Mouse (Mus musculus) limb, embryonic 11.5 days (tissue): ENCODE measurements around the gene Wwox. TPM values are rescaled to one million over a fixed set of nuclear protein-coding genes. Genes with fewer than 3 reads are reported as not detected.

Experiments used
- ATAC-seq: fragments of 200-750 bp; cut with Nextera tagmentation; 2 replicates; pipeline ENCODE4 v1.8.0; 2017; ENCODE audit warnings: low read depth; ENCODE audit not compliant: insufficient number of reproducible peaks, low FRiP score, low TSS enrichment
- DNase-seq: peaks from one replicate; pipeline ENCODE4 v3.0.0-alpha.2; 2015; ENCODE audit warnings: low spot score
- H3K27ac ChIP-seq: fragments of 300-500 bp; sonication (generic); replicated peaks from 2 replicates; pipeline ENCODE4 v1.5.1; 2014; ENCODE audit warnings: low read depth, mild to moderate bottlenecking, low read length
- H3K27me3 ChIP-seq: fragments of 300-500 bp; sonication (generic); 2 replicates; pipeline ENCODE4 v1.6.1; 2014; ENCODE audit warnings: mild to moderate bottlenecking, low read length, mixed read lengths; ENCODE audit not compliant: control insufficient read depth, insufficient read depth
- H3K36me3 ChIP-seq: fragments of 300-500 bp; sonication (generic); 2 replicates; pipeline ENCODE4 v1.6.1; 2014; ENCODE audit warnings: mild to moderate bottlenecking, low read length, moderate library complexity, mixed read lengths; ENCODE audit not compliant: control insufficient read depth, insufficient read depth
- H3K4me1 ChIP-seq: fragments of 300-500 bp; sonication (generic); 2 replicates; pipeline ENCODE4 v1.6.1; 2014; ENCODE audit warnings: low read length, mixed read lengths; ENCODE audit not compliant: control insufficient read depth, insufficient read depth
- H3K4me2 ChIP-seq: fragments of 300-500 bp; sonication (generic); 2 replicates; pipeline ENCODE4 v1.6.1; 2014; ENCODE audit warnings: low read depth, mild to moderate bottlenecking, moderate library complexity; ENCODE audit not compliant: severe bottlenecking
- H3K4me3 ChIP-seq: fragments of 300-500 bp; sonication (generic); 2 replicates; pipeline ENCODE4 v1.5.1; 2014; ENCODE audit warnings: low read depth, low read length
- H3K9ac ChIP-seq: fragments of 300-500 bp; sonication (generic); 2 replicates; pipeline ENCODE4 v1.6.1; 2014; ENCODE audit warnings: mild to moderate bottlenecking, low read length
- H3K9me3 ChIP-seq: fragments of 300-500 bp; sonication (generic); 2 replicates; pipeline ENCODE4 v1.6.1; 2016; ENCODE audit warnings: low read length; ENCODE audit not compliant: control insufficient read depth
- WGBS: fragments of 180-500 bp; shearing (Covaris S2); extraction: QIAGEN DNeasy Blood & Tissue Kit; methylation state at CpG from one replicate; pipeline ENCODE4 v1.1.7; 2014; 5-methylcytosine and 5-hydroxymethylcytosine counted together
- polyA plus RNA-seq: library from polyadenylated mRNA; unstranded; fragments of >200 nt; fragmentation: Nextera tagmentation; extraction: Ambion mirVana; gene quantifications from 2 replicates; pipeline ENCODE4 v1.2.1, GENCODE M21; 2014

Gene Wwox
- polyA plus RNA-seq, 1 experiment from 2014 or later = 7.3 TPM

GRCm38 (mm10) chr8:114505351-114506347 is 66.2 kb downstream of the Wwox start:
- Histone ChIP-seq H3K36me3 (no peaks in the 10 kb centered on the region), H3K27me3 (no peaks in the 10 kb centered on the region), H3K4me1 (peaks cover 19% of the 10 kb centered on the region), H3K4me2 (no peak overlapping the region), H3K9ac (no peak overlapping the region), H3K27ac (no peak overlapping the region), H3K9me3 (no peaks in the 10 kb centered on the region), H3K4me3 (no peak overlapping the region)
- ATAC-seq = peak; percentile 15; the same call in 1 of the 2 replicates
- no peak for DNase-seq
- WGBS = 79% methylated on average over 18 of the region's 18 CpGs

GRCm38 (mm10) chr8:114507404-114507803 is 67.9 kb downstream of the Wwox start:
- peaks cover 24% of the 10 kb centered on the region for H3K4me1 ChIP-seq
- no peak for ATAC-seq
- H3K27ac ChIP-seq = no peak overlapping the region
- no peak overlapping the region for H3K4me2 ChIP-seq
- 87% methylated on average over 7 of the region's 7 CpGs for WGBS
- no peaks in the 10 kb centered on the region for H3K27me3 ChIP-seq
- H3K36me3 ChIP-seq = no peaks in the 10 kb centered on the region
- H3K4me3 ChIP-seq = no peak overlapping the region
- no peaks in the 10 kb centered on the region for H3K9me3 ChIP-seq
- H3K9ac ChIP-seq = no peak overlapping the region
- no peak for DNase-seq

DNA sequence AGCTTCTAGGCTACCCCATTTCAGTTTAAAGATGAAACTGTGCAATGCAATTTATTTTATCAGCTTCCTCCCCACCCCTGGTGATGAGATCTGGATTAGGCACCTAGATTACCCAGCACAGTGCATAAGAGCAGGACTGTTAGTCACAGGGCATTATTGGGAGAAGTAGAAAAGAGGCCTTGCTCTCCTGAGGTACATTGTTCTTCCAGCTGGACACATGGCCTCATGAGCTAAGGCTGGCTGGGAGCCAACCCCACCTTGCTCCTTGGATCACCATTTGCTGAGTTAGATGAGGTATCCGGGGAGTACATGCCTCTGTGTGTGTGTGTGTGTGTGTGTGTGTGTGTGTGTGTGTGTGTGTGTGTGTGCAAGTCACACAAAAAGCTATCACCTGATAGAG is 70.8 kb downstream of the Wwox start:
- DNase-seq = no peak
- Histone ChIP-seq H3K27ac (no peak overlapping the region), H3K9ac (no peak overlapping the region), H3K27me3 (no peaks in the 10 kb centered on the region), H3K36me3 (no peaks in the 10 kb centered on the region), H3K9me3 (no peaks in the 10 kb centered on the region), H3K4me2 (no peak overlapping the region), H3K4me1 (peaks cover 23% of the 10 kb centered on the region), H3K4me3 (no peak overlapping the region)
- WGBS = 88% methylated on average over 1 of the region's 1 CpGs
- ATAC-seq = no peak

DNA sequence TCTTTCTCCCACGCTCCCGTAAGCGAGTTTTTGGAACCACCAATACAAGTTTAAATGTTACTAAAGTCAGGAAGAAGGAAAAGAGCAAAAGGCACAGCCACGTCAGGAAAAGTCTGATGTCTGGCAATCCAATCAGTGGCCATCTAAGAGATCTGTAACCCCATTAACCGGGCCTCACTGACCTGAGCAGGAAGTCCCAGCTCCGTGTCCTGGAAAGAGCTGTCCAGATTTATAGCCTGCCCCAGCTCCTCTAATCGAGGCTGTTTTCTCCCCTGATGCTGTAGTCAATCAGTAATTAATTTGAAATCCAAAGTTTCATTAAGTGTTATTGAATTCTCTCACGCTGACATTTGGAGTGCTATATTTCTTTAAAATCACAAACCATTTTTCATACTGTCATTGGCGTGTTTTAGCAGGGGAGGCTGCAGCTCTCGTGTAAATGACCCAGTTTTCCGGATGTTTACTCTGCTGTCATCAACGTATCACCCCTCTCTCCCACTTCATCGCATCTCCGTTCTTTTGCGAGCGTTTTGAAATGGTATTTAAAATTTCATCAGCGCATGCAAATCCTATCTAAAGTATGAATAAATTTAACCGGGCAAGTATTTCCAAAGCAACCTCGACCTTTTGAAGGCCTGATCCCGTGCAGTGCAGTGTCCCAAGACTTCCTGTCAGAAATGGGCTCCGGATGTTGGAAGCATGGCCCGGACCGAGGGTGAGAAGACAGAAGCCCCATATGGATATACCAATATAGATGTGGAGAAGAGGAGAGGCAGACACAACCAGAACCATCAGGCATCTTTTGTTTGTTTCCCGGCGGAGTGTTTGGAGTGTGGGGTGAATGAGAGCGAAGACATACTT is 72.8 kb downstream of the Wwox start:
- no peak for DNase-seq

DNA sequence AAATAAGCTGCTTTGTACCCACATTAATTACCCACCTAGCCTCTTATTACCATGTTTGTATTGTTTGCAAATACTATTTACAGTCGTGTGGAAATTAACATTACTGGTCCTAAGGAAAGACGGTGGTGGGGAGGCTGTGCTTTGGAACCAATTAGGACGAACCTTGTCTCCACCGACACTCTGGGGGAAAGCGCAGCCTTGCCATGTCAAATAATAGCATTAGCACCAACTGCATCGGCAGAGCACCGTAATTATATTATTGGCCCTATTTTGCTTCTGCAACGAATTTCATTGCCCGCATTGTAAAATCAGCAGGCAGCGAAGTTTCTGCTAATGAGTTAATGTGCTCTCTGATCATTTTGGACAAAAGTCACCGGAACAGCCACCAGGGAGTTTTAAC is 75.2 kb downstream of the Wwox start:
- H3K9me3 ChIP-seq = 0 out of 2 replicates have a peak, but pooled peaks cover 3% of the 10 kb centered on the region
- ATAC-seq = no peak
- DNase-seq = no peak
- H3K36me3 ChIP-seq = no peaks in the 10 kb centered on the region
- no peak overlapping the region for H3K4me2 ChIP-seq
- WGBS = 19% methylated on average over 11 of the region's 11 CpGs
- no peak overlapping the region for H3K4me3 ChIP-seq
- peaks cover 16% of the 10 kb centered on the region; the same call in 1 of the 2 replicates for H3K4me1 ChIP-seq
- H3K9ac ChIP-seq = no peak overlapping the region
- H3K27me3 ChIP-seq = no peaks in the 10 kb centered on the region
- no peak overlapping the region for H3K27ac ChIP-seq

More for the DNA sequence above, 72.8 kb downstream of the Wwox start:
- WGBS = 52% methylated on average over 26 of the region's 26 CpGs
- Histone ChIP-seq H3K9me3 (0 out of 2 replicates have a peak, but pooled peaks cover 3% of the 10 kb centered on the region), H3K4me3 (no peak overlapping the region), H3K27ac (no peak overlapping the region), H3K9ac (no peak overlapping the region), H3K27me3 (no peaks in the 10 kb centered on the region), H3K4me2 (no peak overlapping the region), H3K4me1 (peaks cover 16% of the 10 kb centered on the region; the same call in 1 of the 2 replicates), H3K36me3 (no peaks in the 10 kb centered on the region)
- no peak for ATAC-seq

- 88% methylated on average over 2 of the region's 2 CpGs for WGBS
- no peaks in the 10 kb centered on the region for H3K4me1 ChIP-seq
- H3K4me2 ChIP-seq = no peak overlapping the region
Observed at GRCm38 (mm10) chr8:114523061-114523460, 83.6 kb downstream of the Wwox start.

GRCm38 (mm10) chr8:114526626-114527267 is 87.3 kb downstream of the Wwox start:
- 90% methylated on average over 15 of the region's 15 CpGs for WGBS
- Histone ChIP-seq H3K9me3 (no peaks in the 10 kb centered on the region), H3K9ac (no peak overlapping the region), H3K27ac (no peak overlapping the region), H3K4me1 (0 out of 2 replicates have a peak, but pooled peaks cover 2% of the 10 kb centered on the region), H3K36me3 (no peaks in the 10 kb centered on the region), H3K4me3 (no peak overlapping the region), H3K27me3 (no peaks in the 10 kb centered on the region), H3K4me2 (no peak overlapping the region)
- DNase-seq = no peak
- no peak for ATAC-seq

More at GRCm38 (mm10) chr8:114523061-114523460, 83.6 kb downstream of the Wwox start:
- no peak for ATAC-seq
- DNase-seq = no peak
- H3K9me3 ChIP-seq = no peaks in the 10 kb centered on the region
- H3K27ac ChIP-seq = no peak overlapping the region
- H3K9ac ChIP-seq = no peak overlapping the region
- H3K36me3 ChIP-seq = no peaks in the 10 kb centered on the region
- H3K4me3 ChIP-seq = no peak overlapping the region
- H3K27me3 ChIP-seq = no peaks in the 10 kb centered on the region
